Mouse (Mus musculus) fibroblast of lung, adult 2 months (primary cell): ENCODE results near the gene Gm20390.

Experiments used
- DNase-seq: peaks from one replicate; pipeline ENCODE4 v3.0.0-alpha.2; 2011; ENCODE audit warnings: low read depth

Gene Gm20390

DNA sequence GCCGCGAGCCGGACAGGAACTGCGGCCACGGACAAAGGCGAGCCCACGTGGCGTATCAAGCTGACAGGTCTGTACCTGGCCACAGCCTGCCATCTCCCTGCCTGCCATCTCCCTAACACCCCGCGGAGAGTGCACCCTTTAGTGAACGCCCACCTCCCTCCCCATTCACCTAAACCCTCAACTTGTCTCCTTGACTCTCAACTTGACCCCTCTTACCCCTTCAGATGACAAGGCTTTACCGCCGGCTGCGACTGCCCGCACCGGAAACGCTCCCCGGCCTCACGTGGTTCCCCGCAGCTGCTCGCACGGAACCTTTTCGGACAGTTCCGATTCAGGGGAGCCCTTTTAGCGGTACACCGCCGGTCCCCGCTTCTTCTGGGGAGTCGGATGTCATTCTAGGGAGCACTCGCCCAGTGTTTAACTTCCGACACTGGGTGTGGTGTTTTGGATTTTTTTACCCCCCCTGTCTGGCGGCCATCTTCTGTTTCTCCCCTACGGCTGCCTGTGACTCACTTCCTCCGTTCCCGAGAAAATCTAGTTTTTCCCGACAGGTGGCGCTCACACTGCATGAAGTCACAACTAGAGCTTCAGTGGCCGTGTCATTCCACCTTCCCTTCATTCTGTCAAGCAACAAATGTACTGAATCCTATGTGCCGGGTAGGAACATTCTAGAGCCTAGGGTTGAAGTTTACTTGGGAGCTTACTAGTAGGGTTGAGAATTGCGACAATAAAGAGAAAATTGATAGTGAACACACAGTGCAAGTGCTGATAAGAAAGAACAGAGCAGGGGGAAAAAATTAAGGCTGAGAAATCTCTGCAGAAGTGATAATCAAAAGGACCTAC, at the start of gene Gm20390, which contains the start of gene Nme1:
Gm20390 (minus strand) TSS at position 289 of the 843 bp plus-strand sequence.
Nme1 (minus strand) TSS at position 517 of the 843 bp plus-strand sequence.
- DNase-seq = peak; percentile 99

DNA sequence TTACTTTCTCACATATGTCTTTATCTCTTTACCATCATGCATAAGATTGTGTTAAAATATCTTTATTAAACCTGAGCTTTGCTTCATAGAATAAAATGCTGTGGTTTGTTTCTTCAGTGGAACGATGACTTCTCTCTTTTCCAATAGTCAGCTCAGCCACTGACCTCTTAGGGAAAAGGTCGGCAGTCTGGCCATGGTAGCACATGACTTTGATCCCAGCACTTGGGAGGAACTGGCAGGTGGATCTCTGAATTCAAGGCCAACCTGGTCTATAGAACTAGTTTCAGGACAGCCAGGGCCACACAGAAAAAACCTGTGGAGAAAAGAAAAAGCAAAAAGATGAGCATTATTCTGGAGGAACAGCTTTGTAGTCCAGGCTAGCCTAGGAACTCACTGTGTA, 35.3 kb upstream of the Gm20390 start:
- no peak for DNase-seq

DNA sequence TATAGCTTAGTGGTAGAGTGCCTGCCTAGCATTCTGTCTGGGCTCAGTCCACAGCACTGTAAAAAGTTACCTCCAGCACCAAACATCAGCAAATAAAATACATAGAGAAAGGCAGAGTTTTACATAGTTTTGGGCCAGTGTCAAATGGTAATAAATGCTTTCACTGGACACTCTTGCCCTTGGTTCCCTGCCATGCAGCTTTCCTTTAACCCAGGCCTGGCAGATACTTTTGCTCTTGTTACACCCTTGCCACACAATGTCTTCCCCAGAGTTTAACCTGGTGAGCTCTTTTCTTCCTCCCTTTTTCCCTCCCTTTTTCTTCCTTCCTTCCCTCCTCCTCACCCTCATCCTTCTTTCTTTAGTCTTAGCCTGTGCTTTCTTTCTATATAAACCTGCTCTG, 31.2 kb upstream of the Gm20390 start:
- DNase-seq = no peak

DNA sequence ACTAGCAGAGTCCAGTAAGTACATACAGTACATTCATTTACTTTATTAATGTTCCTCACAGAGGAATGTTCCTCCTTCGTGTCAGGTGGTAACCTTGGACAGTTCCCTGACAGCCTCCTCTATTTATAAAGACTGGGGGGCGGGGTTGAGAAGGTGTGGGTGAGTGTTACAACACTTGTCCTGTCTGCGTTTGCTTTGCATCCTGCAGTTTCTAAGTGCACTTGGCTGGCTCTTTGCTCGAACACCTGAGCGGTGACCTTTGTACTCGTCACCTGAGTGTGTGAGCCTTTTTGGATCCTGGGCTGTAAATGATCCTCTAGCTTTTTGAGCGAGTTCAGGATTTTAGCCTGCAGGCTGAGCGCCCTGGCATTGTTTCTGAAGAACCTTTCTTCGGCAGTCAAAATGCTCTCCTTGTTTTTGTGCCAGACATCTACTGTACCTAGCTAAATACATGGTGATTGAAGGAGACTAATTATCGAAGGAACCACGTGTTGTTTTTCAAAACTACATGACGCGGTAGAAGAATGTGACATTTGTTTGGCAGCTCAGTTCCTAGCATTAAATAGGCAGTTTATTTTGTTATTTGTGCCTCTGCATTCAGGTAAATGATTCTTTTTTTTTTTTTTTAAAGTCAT, 29.2 kb upstream of the Gm20390 start:
- DNase-seq = no peak

DNA sequence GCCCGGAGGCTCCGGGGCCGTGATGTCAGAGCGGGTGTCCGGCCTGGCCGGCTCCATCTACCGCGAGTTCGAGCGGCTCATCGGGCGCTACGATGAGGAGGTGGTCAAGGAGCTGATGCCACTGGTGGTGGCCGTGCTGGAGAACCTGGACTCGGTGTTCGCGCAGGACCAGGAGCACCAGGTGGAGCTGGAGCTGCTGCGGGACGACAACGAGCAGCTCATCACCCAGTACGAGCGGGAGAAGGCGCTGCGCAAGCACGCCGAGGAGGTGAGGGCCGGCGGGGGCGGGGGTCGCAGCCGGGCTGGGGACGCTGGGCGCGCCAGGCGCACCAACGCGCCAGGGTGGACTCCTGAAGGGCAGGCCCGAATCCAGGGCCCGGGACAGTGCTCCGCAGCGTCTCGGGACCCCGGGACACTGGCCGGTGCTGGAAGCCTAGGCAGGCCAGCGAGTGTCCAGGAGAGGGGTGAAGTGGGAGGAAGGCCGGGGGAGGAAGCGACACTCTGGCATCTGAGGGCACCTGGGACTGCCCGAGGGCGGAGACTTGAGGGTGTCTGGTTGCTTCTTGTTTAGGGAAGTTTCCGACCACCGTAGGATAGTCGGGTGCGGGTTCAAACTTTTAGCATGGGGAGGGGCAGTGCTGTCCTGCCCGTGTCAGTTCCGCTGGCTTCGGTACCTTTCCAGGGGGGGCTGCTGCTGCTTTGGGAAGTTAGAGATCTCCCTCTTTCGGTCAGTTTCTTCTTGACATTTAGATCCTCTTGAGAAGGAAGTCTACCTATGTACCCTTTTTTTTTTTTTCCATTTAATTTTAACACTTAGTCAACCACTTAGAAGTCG, 28.4 kb upstream of the Gm20390 start:
- peak; percentile 25 for DNase-seq

GRCm38 (mm10) chr11:93995720-93996305, 27.7 kb upstream of the Gm20390 start, which contains the start of gene Spag9:
Spag9 (plus strand) TSS chr11:93996091.
- DNase-seq = peak; percentile 84

DNA sequence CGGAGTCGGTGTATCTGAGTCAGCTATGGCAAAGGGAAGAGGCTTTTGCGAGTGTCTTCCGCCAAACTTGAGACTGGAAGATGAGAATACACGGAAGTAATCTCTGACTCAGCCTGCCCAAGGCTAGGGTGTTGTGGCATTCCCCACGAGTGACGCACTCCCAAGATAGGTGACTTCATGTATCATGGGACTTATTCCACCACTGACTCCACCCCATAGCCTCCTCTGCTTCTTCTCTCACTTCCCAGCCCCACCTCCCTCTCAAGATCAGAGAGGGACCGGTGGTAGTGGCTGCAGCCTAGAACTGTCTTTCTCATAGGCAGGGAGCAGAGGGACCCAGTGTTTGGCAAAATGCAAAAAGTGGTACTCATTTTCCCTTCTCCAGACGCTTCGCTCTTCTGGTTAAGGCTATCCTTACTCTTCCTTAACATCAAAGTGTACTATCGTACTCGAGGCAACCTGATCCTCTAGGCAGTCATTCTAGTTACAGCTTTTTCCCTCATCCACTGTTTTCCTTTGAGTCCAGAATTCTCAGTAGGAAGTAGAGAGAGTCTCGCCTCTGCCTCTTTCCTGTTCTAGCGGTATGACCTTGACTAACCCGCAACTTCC, 27.1 kb upstream of the Gm20390 start:
- DNase-seq = peak; percentile 91

DNA sequence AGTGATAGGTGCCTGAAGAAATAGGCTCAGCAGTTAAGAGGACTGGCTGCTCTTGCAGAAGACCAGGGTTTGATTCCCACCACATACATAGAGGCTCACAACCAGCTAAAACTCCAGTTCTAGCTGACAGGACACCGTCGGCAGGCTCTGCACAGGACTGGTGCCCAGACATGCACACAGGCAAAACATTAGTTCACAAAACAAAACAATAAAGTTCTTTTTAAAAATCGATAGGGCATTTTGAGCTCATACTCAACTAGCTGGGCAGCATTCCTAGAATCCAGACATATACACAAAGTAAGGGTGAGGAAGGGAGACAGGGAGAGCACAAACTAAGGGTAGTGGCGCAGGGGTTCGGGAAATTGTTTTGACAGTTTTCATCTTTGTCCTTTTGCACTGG, 26.4 kb upstream of the Gm20390 start:
- no peak for DNase-seq

- DNase-seq = peak; percentile 21
Measured at GRCm38 (mm10) chr11:93988328-93989062, 20.4 kb upstream of the Gm20390 start.

DNA sequence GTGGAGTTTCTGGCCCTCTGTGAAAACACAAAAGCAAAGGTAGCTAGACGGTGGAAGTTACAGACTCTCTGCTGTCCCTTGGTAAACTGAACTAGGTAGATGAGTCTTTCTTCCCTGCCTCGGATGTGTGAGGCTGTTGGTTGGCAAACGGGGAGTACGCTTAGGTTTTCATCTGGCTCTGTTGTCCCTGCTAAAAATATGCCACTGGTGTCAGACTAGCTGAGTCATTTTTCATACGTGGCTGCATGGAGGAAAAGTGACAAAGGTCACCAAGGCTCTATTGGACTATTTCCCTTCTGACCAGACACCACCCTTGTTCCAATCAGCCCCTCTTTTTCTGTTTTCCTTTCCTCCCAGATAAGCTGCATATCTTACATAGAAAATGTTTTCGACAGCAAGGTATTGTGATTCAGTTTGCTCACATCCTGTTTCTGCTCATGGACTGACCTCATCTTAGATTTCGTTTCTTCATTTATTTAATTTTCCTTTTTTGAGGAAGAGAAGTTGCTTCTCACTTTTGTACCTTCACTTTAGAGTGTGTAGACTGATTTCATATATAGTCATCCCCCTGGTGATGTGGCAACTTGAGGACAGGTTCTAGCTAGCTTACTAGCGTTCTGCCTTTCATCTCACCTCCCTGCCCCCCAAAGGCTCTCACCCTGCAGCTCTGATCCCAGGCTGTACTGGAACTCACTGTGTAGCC, 19.7 kb upstream of the Gm20390 start:
- DNase-seq = no peak

GRCm38 (mm10) chr11:93987026-93987425, 18.9 kb upstream of the Gm20390 start:
- no peak for DNase-seq

GRCm38 (mm10) chr11:93986298-93986697, 18.2 kb upstream of the Gm20390 start:
- no peak for DNase-seq

DNA sequence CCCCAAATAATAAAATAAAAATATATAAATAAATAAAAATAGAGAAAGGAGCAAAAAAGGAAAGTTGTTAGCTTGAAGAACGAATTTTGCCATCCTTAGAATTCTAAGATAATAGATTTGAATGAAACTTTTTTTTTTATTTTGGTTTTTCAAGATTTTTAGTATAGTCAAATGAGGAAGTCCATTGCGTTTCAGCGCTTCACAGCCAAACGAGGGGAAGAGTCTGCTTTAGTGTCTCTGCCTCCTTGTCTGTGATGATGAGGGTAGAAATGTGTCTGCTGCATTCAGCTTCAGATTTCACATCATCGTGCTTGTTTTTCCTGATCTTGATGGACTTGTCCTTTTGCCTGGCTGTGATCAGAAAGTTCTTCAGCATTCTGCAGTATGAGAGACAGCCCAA, 17.2 kb upstream of the Gm20390 start:
- DNase-seq = no peak

DNA sequence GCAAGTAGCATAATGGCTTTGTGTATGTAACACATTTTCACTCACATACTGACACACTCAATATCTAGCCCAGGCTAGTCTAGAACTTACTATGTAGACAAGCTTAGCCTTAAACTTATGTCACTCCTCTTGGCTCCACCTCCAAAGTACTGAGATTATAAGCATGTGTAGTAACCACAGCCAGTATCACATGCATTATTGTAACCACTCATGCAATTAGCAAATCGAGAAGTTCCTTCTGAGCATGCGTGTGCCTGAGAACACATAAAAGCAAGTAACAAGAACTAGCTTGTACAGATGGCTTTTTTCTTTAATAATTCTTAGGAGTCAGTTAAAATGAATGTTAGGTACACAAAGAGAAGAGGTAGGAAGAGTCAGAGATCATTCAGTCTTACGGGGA, 16.5 kb upstream of the Gm20390 start:
- no peak for DNase-seq

DNA sequence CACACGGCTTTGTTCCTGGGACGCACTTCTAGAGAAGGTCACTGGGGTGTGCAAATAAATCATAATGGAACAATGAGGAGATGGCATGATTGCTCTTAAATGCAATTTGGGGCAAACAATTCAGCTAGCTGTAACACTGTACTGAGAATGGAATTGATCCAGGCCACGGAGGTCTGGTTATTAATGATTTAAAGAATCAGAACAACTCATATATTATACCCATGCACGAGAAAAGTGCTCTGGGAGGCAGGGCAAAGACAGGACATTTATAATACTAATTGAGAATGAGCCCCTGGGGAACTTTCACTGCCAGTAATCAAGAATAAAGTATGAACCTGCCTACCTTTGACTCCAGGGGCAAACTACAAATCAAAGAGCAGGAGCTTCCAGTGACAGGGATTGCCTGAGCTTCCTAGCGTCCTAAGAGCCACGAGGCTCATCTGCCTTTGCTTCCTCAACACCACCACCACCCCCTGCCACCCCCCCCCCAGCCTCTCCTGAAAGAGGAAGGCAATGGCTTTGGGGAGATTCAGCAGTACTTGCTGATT, 11.5 kb upstream of the Gm20390 start:
- DNase-seq = no peak

GRCm38 (mm10) chr11:93972951-93973350, 4.9 kb upstream of the Gm20390 start:
- no peak for DNase-seq

GRCm38 (mm10) chr11:93969799-93970198, 1.7 kb upstream of the Gm20390 start:
- no peak for DNase-seq

GRCm38 (mm10) chr11:93969171-93969570, 1.1 kb upstream of the Gm20390 start:
- DNase-seq = no peak

GRCm38 (mm10) chr11:93968848-93969128, 695 bp upstream of the Gm20390 start:
- no peak for DNase-seq

DNA sequence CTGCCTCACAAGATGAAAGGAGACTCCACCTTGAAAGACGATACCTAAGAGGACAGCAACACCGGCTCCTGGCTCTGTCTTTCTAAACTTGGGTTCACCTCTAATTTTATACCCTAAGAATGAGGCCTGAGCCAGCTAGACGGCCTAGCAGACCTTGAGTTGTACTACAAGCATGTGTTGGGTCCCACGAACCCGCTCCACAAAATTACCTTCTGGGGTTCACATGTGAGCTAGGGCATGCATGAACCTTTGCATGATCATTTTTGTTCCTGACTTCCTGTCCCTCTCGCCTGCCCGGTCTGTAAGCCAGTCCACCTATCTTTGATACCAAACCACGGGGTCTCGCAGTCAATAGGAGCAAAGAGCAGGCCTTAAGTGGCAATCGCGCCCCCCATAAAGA, 712 bp downstream of the Gm20390 start:
- DNase-seq = no peak
